Mouse (Mus musculus) regulatory T cell (primary cell): ENCODE results near the gene Prrg2.
"Not testable (repeated sequence)": the region's sequence is repeated elsewhere in the genome, so short reads cannot be mapped to it uniquely, and the experiment has no call there.

Source experiments
- in situ Hi-C: fragments of 300-600 bp; cut with MboI, MseI; formaldehyde crosslinking; loops from one replicate; pipeline ENCODE4 v1.15.1; 2025; ENCODE audit warnings: high pct_unique_total_duplicates

The Prrg2 gene

GRCm38 (mm10) chr7:45062239-45062835, at the start of gene Prrg2, which contains the start of gene Nosip:
Gene Prrg2, minus strand, starts transcription at chr7:45062677.
Gene Nosip, plus strand, starts transcription at chr7:45062429.
- in situ Hi-C loops = no loop called here

- in situ Hi-C loops = no loop called here
Observed at GRCm38 (mm10) chr7:45111940-45112339, 49.5 kb upstream of the Prrg2 start.

- in situ Hi-C loops = not testable (repeated sequence)
Observed at GRCm38 (mm10) chr7:45110089-45110488, 47.6 kb upstream of the Prrg2 start.

- in situ Hi-C loops = no loop called here
Observed at GRCm38 (mm10) chr7:45107052-45107645, 44.7 kb upstream of the Prrg2 start.

GRCm38 (mm10) chr7:45106441-45106840, 44.0 kb upstream of the Prrg2 start:
- in situ Hi-C loops = no loop called here

- in situ Hi-C loops = no loop called here
Observed at GRCm38 (mm10) chr7:45105491-45105890, 43.0 kb upstream of the Prrg2 start.

- in situ Hi-C loops = no loop called here
Observed at GRCm38 (mm10) chr7:45104941-45105340, 42.5 kb upstream of the Prrg2 start.

- in situ Hi-C loops = no loop called here
Observed at GRCm38 (mm10) chr7:45103652-45104180, 41.2 kb upstream of the Prrg2 start, which contains the start of gene Fcgrt. Gene Fcgrt, minus strand, starts transcription at chr7:45103851.

- in situ Hi-C loops = no loop called here
Observed at GRCm38 (mm10) chr7:45102940-45103585, 40.6 kb upstream of the Prrg2 start.

GRCm38 (mm10) chr7:45102441-45102840, 40.0 kb upstream of the Prrg2 start:
- in situ Hi-C loops = no loop called here

- in situ Hi-C loops = no loop called here
Observed at GRCm38 (mm10) chr7:45100046-45100445, 37.6 kb upstream of the Prrg2 start.

- in situ Hi-C loops = no loop called here
Observed at GRCm38 (mm10) chr7:45098541-45099240, 36.2 kb upstream of the Prrg2 start.

- in situ Hi-C loops = no loop called here
Observed at GRCm38 (mm10) chr7:45097479-45097878, 35.0 kb upstream of the Prrg2 start.

GRCm38 (mm10) chr7:45095965-45096364, 33.5 kb upstream of the Prrg2 start:
- in situ Hi-C loops = not testable (repeated sequence)

- in situ Hi-C loops = no loop called here
Observed at GRCm38 (mm10) chr7:45095367-45095766, 32.9 kb upstream of the Prrg2 start.

- in situ Hi-C loops = no loop called here
Observed at GRCm38 (mm10) chr7:45094121-45094520, 31.6 kb upstream of the Prrg2 start.

GRCm38 (mm10) chr7:45093516-45093905, 31.0 kb upstream of the Prrg2 start:
- in situ Hi-C loops = no loop called here

GRCm38 (mm10) chr7:45092828-45093515, 30.5 kb upstream of the Prrg2 start:
- in situ Hi-C loops = no loop called here

GRCm38 (mm10) chr7:45092048-45092447, 29.6 kb upstream of the Prrg2 start, which contains the start of gene Rcn3:
Gene Rcn3, minus strand, starts transcription at chr7:45092221.
- in situ Hi-C loops = no loop called here

- in situ Hi-C loops = no loop called here
Observed at GRCm38 (mm10) chr7:45091001-45091990, 28.8 kb upstream of the Prrg2 start.
